In the genomic region with DNA sequence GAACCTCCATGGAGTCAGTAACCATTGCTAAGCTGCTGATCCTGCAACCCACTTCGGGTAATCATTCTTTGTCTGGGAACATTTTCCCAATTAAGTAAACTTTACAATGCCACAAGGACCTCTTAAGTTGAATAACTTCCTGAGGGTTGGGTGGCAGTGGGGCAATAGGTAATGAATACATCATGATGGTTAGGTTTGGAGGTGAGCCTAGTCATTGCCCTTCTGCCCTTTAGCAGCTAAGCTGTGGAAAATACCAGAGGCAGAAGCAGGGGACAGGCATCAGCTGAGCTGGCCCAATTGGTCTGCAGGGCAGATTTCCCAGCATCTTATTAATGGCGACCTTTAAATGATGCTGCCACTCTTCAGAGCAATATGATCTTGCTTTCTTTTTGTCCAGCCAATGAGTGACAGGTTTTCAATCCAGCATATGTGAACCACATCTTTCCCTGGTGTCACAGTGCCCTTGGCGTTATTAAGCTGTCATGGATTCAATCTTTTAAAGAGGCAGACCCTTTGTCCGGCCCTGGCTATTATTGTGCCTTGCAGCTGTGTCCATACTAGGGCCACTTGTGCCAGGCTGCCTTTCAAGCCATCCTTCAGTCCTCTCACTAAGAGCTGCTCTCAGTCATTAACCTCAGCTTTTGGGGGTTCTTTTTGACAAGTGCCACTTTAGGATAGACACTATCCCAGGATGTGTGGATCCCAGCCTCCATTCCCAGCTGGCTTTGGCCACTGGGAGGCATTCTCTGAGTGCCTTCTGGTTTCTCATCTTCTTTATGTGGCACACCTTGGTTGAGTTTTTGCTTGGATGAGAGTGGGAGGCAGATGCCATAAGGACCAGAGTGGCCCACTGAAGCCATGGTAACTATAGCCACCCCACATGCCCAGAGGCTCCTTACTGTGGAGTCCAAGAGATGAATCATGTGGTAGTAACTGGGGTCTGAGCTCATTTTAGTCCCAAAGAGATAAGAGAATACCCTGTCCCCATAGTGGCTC, we compare ENCODE assay signal across 15 mouse cellular contexts.
DNase-seq lines count a peak whose midpoint lies in the region; ATAC-seq and TF ChIP-seq lines count a peak whose summit lies in the region.
"Had no signal": no experiment of that assay in that cellular context is flagged by ENCODE, and none has a peak within 500 bp of the region (broad histone marks: within the 10 kb centered on the region; RNA-seq: fewer than 3 reads in every experiment).

No protein-coding gene starts in this region.

- DNase-seq in kidney, adult 2 months: peak; percentile 25
- DNase-seq in brain, adult 2 months (ENCODE audit: low read depth, low spot score): peak; percentile 18
- peak; percentile 15 for DNase-seq in embryo, embryonic 11 days
- DNase-seq in lung, postnatal 10 days: peak; percentile 47
- no peak for DNase-seq in c-Kit-positive CD71-positive TER-119-positive erythroid progenitor cells, embryonic 14.5 days (ENCODE audit: low spot score)
- DNase-seq in ovary, postnatal 10 days (ENCODE audit: low spot score): no peak
- DNase-seq: cerebellum, adult 8-10 months; gastrocnemius, postnatal 36 days; right cerebral cortex, adult 18-20 months had no signal

- no peak for TF ChIP-seq CTCF in kidney, adult 2 months (conservative IDR thresholded peaks at IDR 0.05; ENCODE audit: insufficient read depth, insufficient read length, low read depth, low read length)

- no peak overlapping the region for H3K4me3 ChIP-seq in kidney, adult 2 months (ENCODE audit: insufficient read depth, low read depth, low read length)
- no peak overlapping the region for H3K4me3 ChIP-seq in kidney, embryonic 14.5 days (ENCODE audit: low read length)
- H3K4me3 ChIP-seq: embryonic facial prominence, embryonic 12.5 days; liver, embryonic 12.5 days; neural tube, embryonic 12.5 days had no signal

- no peaks in the 10 kb centered on the region for H3K4me1 ChIP-seq in kidney, adult 2 months (ENCODE audit: control insufficient read depth, insufficient read depth, low read length)
- no peaks in the 10 kb centered on the region for H3K4me1 ChIP-seq in kidney, embryonic 14.5 days (ENCODE audit: control insufficient read depth, insufficient read depth, low read length)
- H3K4me1 ChIP-seq: embryonic facial prominence, embryonic 12.5 days; liver, embryonic 12.5 days; neural tube, embryonic 12.5 days had no signal

- no peaks in the 10 kb centered on the region for H3K27me3 ChIP-seq in kidney, adult 2 months (replicated peaks; ENCODE audit: control insufficient read depth, insufficient read depth, low read length)
- H3K27me3 ChIP-seq in kidney, embryonic 14.5 days (ENCODE audit: control insufficient read depth, insufficient read depth, low read length): no peaks in the 10 kb centered on the region
- H3K27me3 ChIP-seq: embryonic facial prominence, embryonic 12.5 days; liver, embryonic 12.5 days; neural tube, embryonic 12.5 days had no signal

- H3K9ac ChIP-seq in kidney, embryonic 14.5 days (ENCODE audit: low read depth, low read length): no peak overlapping the region
- H3K9ac ChIP-seq: embryonic facial prominence, embryonic 12.5 days; liver, embryonic 12.5 days; neural tube, embryonic 12.5 days had no signal

- no peaks in the 10 kb centered on the region for H3K36me3 ChIP-seq in kidney, adult 2 months (ENCODE audit: control insufficient read depth, insufficient read depth, low read length)
- H3K36me3 ChIP-seq in kidney, embryonic 14.5 days (ENCODE audit: control insufficient read depth, insufficient read depth, low read length): no peaks in the 10 kb centered on the region
- H3K36me3 ChIP-seq: embryonic facial prominence, embryonic 12.5 days; liver, embryonic 12.5 days; neural tube, embryonic 12.5 days had no signal

- no peak for ATAC-seq in kidney, embryonic 14.5 days (ENCODE audit: low FRiP score, low TSS enrichment)
- ATAC-seq in megakaryocyte progenitor cell, adult 5-6 weeks (replicated peaks; ENCODE audit: poor library complexity): no peak
- ATAC-seq: liver, embryonic 12.5 days had no signal

- H3K27ac ChIP-seq in kidney, adult 2 months (ENCODE audit: insufficient read depth, low read depth, low read length): no peak overlapping the region
- H3K27ac ChIP-seq in kidney, embryonic 14.5 days (ENCODE audit: low read depth, low read length): no peak overlapping the region
- H3K27ac ChIP-seq: embryonic facial prominence, embryonic 12.5 days; kidney, postnatal 0 days; liver, embryonic 12.5 days; neural tube, embryonic 12.5 days had no signal

- no peaks in the 10 kb centered on the region for H3K9me3 ChIP-seq in kidney, embryonic 14.5 days (ENCODE audit: control insufficient read depth, low read length)
- H3K9me3 ChIP-seq: embryonic facial prominence, embryonic 12.5 days; liver, embryonic 12.5 days; neural tube, embryonic 12.5 days had no signal

- no peak for TF ChIP-seq POLR2A in kidney, adult 2 months (IDR thresholded peaks at IDR 0.05; ENCODE audit: low read depth, low read length)

- no peak overlapping the region for H3K4me2 ChIP-seq in kidney, embryonic 14.5 days (replicated peaks; ENCODE audit: low read depth, low read length)
- H3K4me2 ChIP-seq: embryonic facial prominence, embryonic 12.5 days; liver, embryonic 12.5 days; neural tube, embryonic 12.5 days had no signal

- WGBS in kidney, adult 2 months: 62% methylated on average over 4 of the region's 4 CpGs
- WGBS in kidney, embryonic 14.5 days: 75% methylated on average over 4 of the region's 4 CpGs

Comparison
In these comparisons a context has a peak if more than half of its experiments do, and no peak if none do; other contexts are left out.
1. DNase-seq: peak in kidney, adult 2 months (single experiment), brain, adult 2 months (single experiment), embryo, embryonic 11 days (single experiment) and lung, postnatal 10 days (single experiment); none in c-Kit-positive CD71-positive TER-119-positive erythroid progenitor cells, embryonic 14.5 days (single experiment) and ovary, postnatal 10 days (single experiment).